Comparison of ENCODE assay signal across 8 mouse cellular contexts in genomic region chr5:25497720-25498345, GRCm38 (mm10). TPM values are rescaled to one million over a fixed set of nuclear protein-coding genes. Genes with fewer than 3 reads are reported as not detected.
DNase-seq lines count a peak whose midpoint lies in the region; ATAC-seq lines count a peak whose summit lies in the region.

No protein-coding gene starts in this region.

- H3K4me3 ChIP-seq in forebrain, embryonic 14.5 days (ENCODE audit: low read depth, low read length), result peak overlapping the region; percentile 95
- peak overlapping the region; percentile 81 for H3K4me3 ChIP-seq in lung, embryonic 16.5 days (ENCODE audit: low read length)

- H3K36me3 ChIP-seq in forebrain, embryonic 14.5 days (ENCODE audit: control insufficient read depth, insufficient read depth, low read length), result no peaks in the 10 kb centered on the region
- H3K36me3 ChIP-seq in lung, embryonic 16.5 days (ENCODE audit: control insufficient read depth, insufficient read depth, low read length), result no peaks in the 10 kb centered on the region

- H3K27me3 ChIP-seq in forebrain, embryonic 14.5 days (replicated peaks; ENCODE audit: control insufficient read depth, insufficient read depth, low read length), result no peaks in the 10 kb centered on the region
- H3K27me3 ChIP-seq in lung, embryonic 16.5 days (ENCODE audit: control insufficient read depth, insufficient read depth, low read depth, low read length), result no peaks in the 10 kb centered on the region

- WGBS in forebrain, embryonic 14.5 days, result under 1% methylated on average over 74 of the region's 78 CpGs
- WGBS in lung, embryonic 16.5 days, result under 1% methylated on average over 65 of the region's 78 CpGs

- H3K9ac ChIP-seq in forebrain, embryonic 14.5 days (ENCODE audit: low read length), result peak overlapping the region; percentile 97
- peak overlapping the region; percentile 90 for H3K9ac ChIP-seq in lung, embryonic 16.5 days (ENCODE audit: low read length)

- ATAC-seq in cerebellum, adult (ENCODE audit: insufficient number of reproducible peaks, low FRiP score, low TSS enrichment), result 0 out of 2 replicates have a peak, but pooled peaks have one; percentile 4
- peak; percentile 15 for ATAC-seq in forebrain, embryonic 14.5 days
- peak; percentile 18 for ATAC-seq in lung, embryonic 16.5 days (ENCODE audit: low read depth)

- peak overlapping the region; percentile 82 for H3K4me2 ChIP-seq in forebrain, embryonic 14.5 days (ENCODE audit: low read length)
- H3K4me2 ChIP-seq in lung, embryonic 16.5 days (ENCODE audit: low read depth, low read length), result peak overlapping the region; percentile 81

- no peaks in the 10 kb centered on the region for H3K9me3 ChIP-seq in forebrain, embryonic 14.5 days (replicated peaks; ENCODE audit: control insufficient read depth, low read length)
- H3K9me3 ChIP-seq in lung, embryonic 16.5 days (ENCODE audit: control insufficient read depth, low read length), result no peaks in the 10 kb centered on the region

- H3K4me1 ChIP-seq in forebrain, embryonic 14.5 days (ENCODE audit: control insufficient read depth, insufficient read depth, low read length), result peaks cover 8% of the 10 kb centered on the region
- H3K4me1 ChIP-seq in lung, embryonic 16.5 days (replicated peaks; ENCODE audit: control insufficient read depth, insufficient read depth, low read length), result peaks cover 11% of the 10 kb centered on the region

- peak overlapping the region; percentile 99 for H3K27ac ChIP-seq in forebrain, embryonic 14.5 days (ENCODE audit: low read depth, low read length)
- peak overlapping the region; percentile 100 for H3K27ac ChIP-seq in lung, embryonic 16.5 days (ENCODE audit: low read length)

- DNase-seq in ES-CJ7 (ENCODE audit: low read depth, low spot score), result peak; percentile 55
- peak; percentile 48 for DNase-seq in forebrain, embryonic 14.5 days (ENCODE audit: low spot score)
- peak; percentile 63 for DNase-seq in heart, postnatal 4 days
- DNase-seq in layer of hippocampus, postnatal 10 days (ENCODE audit: low spot score in 2 of 2), result peak; percentile 41 to 60
- peak; percentile 62 for DNase-seq in retina, postnatal 1 day
- DNase-seq in urinary bladder, adult 18-20 months (ENCODE audit: low spot score in 2 of 2), result peak; percentile 44 to 72

RNA-seq across cellular contexts. Expression of gene Kmt2c, which starts 0.8 kb away (rescaled TPM):
- 22.6 and 30.3 TPM in 2 replicates for polyA plus RNA-seq in forebrain, embryonic 14.5 days (2014; fragmentation: Nextera tagmentation; extraction: Ambion mirVana)
- 10 to 100 TPM; 45.2 to 45.5 TPM for total RNA-seq in heart, postnatal 4 days (2021)
- 10 to 100 TPM; 82.4 to 88.7 TPM for total RNA-seq in layer of hippocampus, postnatal 10 days (2021)
- 10.2 and 10.4 TPM in 2 replicates for polyA plus RNA-seq in lung, embryonic 16.5 days (2015; fragmentation: Nextera tagmentation; extraction: Ambion mirVana)

RNA-seq across cellular contexts. Expression of gene Cct8l1, which starts 18.0 kb away (rescaled TPM):
- not detected in 2 replicates for polyA plus RNA-seq in forebrain, embryonic 14.5 days (2014; fragmentation: Nextera tagmentation; extraction: Ambion mirVana)
- not detected for total RNA-seq in heart, postnatal 4 days (2021)
- total RNA-seq in layer of hippocampus, postnatal 10 days (2021), result under 1 TPM in 1 of 2 experiments, not detected in 1; 0.18 TPM
- not detected in 2 replicates for polyA plus RNA-seq in lung, embryonic 16.5 days (2015; fragmentation: Nextera tagmentation; extraction: Ambion mirVana)

Comparison
In these comparisons a context has a peak if more than half of its experiments do, and no peak if none do; other contexts are left out.
1. Peak in every context shown above with its lines: DNase-seq, ATAC-seq, H3K4me3 ChIP-seq and H3K27ac ChIP-seq.